Mouse (Mus musculus): ENCODE measurements at regions not wholly inside any gene's neighbourhood (a gene's known extent, or its start where the extent isn't known, plus 50 kb on each side); places are given as distances from the start of the nearest gene placed in this dataset.

DNA sequence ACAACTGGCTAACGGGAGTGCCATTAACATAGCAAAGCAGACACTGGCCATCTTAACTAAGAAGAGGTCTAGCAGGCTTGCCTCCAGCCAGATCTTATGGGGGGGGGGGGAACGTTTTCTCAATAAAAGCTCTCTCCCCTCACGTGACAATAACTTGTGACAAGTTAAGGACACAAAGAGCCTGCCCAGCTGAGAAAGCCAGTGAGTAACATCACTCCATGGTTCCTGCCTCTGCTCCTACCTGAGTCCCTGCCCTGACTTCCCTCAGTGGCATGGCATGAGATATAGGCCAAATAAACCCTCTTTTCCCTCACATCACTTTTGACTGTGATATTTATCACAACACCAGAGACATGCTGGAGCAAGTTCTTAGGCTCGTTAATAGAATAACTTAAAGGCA is 113.8 kb downstream of the Rchy1 start:
- Histone ChIP-seq H3K4me3 (ENCODE audit: insufficient read depth, low read depth, low read length) (no peak overlapping the region), H3K36me3 (ENCODE audit: control insufficient read depth, insufficient read depth, low read length) (no peaks in the 10 kb centered on the region), H3K9ac (ENCODE audit: low read depth, low read length) (no peak overlapping the region), H3K79me2 (ENCODE audit: control insufficient read depth, insufficient read depth, low read length) (no peaks in the 10 kb centered on the region), H3K27ac (replicated peaks; ENCODE audit: insufficient read depth, low read depth, low read length) (no peak overlapping the region), H3K27me3 (ENCODE audit: control insufficient read depth, insufficient read depth, low read length) (no peaks in the 10 kb centered on the region), H3K4me1 (ENCODE audit: control insufficient read depth, insufficient read depth, low read length) (no peaks in the 10 kb centered on the region)
- no peak for TF ChIP-seq CTCF (IDR thresholded peaks at IDR 0.05; ENCODE audit: low read depth, low read length)
- no peak for TF ChIP-seq POLR2A (IDR thresholded peaks at IDR 0.05; ENCODE audit: extremely low read depth, insufficient read depth, low read length)
- DNase-seq (ENCODE audit: extremely low read depth, low read depth, low spot score) = no peak
- WGBS = 66% methylated on average over 4 of the region's 4 CpGs

DNA sequence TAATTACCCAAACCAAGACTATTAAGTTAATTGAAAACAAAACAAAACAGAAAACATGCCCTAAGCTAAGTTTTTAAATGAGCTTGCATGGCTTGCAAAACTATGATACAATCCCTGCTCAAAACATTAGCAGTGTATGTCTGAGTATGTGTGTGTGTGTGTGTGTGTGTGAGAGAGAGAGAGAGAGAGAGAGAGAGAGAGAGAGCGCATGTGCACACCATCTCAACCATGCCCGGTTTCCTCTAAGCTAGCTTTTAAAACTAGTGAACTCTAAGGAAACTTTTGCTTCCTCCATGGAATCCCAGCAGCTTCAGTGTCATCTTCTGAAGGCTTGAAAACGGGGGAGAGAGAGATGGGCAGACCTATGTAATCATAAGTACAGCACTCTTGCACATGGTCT is 114.3 kb downstream of the Rchy1 start:
- TF ChIP-seq POLR2A (IDR thresholded peaks at IDR 0.05; ENCODE audit: extremely low read depth, insufficient read depth, low read length) (no peak), CTCF (IDR thresholded peaks at IDR 0.05; ENCODE audit: low read depth, low read length) (no peak)
- Histone ChIP-seq H3K27ac (replicated peaks; ENCODE audit: insufficient read depth, low read depth, low read length) (no peak overlapping the region), H3K79me2 (ENCODE audit: control insufficient read depth, insufficient read depth, low read length) (no peaks in the 10 kb centered on the region), H3K27me3 (ENCODE audit: control insufficient read depth, insufficient read depth, low read length) (no peaks in the 10 kb centered on the region), H3K36me3 (ENCODE audit: control insufficient read depth, insufficient read depth, low read length) (no peaks in the 10 kb centered on the region), H3K4me1 (ENCODE audit: control insufficient read depth, insufficient read depth, low read length) (no peaks in the 10 kb centered on the region), H3K4me3 (ENCODE audit: insufficient read depth, low read depth, low read length) (no peak overlapping the region), H3K9ac (ENCODE audit: low read depth, low read length) (no peak overlapping the region)
- no peak for DNase-seq (ENCODE audit: extremely low read depth, low read depth, low spot score)
- 86% methylated on average over 3 of the region's 3 CpGs for WGBS

DNA sequence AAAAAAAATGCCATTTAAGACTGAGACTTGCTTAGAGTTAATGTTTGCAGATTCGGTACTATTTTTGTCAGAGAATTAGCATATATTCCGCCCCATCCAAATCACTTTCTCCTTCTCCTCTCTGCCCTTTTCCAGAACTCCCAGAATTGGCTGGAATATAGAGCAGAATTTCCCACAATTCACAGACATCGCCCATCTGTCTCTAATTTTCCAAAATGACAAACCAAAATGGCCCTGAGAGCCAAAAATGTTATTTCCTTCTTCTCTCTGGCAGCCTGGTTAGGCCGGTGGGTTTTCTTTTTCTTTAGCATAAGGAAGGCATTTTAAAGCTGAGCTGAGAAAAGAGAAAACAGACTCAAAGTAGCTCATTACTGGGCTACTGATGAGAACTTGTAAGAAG is 119.8 kb downstream of the Rchy1 start:
- WGBS = 90% methylated on average over 4 of the region's 4 CpGs
- no peak overlapping the region for H3K27ac ChIP-seq (replicated peaks; ENCODE audit: insufficient read depth, low read depth, low read length)
- H3K4me3 ChIP-seq (ENCODE audit: insufficient read depth, low read depth, low read length) = no peak overlapping the region

DNA sequence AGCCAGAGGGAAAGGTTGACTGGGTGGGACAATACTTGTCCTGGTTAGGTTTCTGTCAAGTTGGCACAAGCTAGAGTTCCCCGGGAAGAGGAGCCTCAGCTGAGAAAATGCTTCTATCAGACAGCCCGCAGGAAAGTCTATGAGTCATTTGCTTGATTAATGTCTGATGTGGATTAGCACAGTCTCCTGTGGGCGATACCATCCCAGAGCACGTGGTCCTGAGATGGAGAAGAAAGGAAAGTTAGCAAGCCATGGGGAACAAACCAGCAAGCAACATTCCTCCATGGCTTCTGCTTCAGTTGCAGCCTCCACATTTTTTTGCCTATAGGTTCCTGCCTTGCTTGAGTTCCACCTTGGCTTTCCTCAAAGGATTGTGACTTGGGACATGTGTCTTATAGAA is 121.8 kb downstream of the Rchy1 start:
- H3K4me1 ChIP-seq (ENCODE audit: control insufficient read depth, insufficient read depth, low read length) = no peaks in the 10 kb centered on the region
- 79% methylated on average over 4 of the region's 4 CpGs for WGBS
- no peaks in the 10 kb centered on the region for H3K36me3 ChIP-seq (ENCODE audit: control insufficient read depth, insufficient read depth, low read length)
- no peak overlapping the region for H3K27ac ChIP-seq (replicated peaks; ENCODE audit: insufficient read depth, low read depth, low read length)
- TF ChIP-seq POLR2A (IDR thresholded peaks at IDR 0.05; ENCODE audit: extremely low read depth, insufficient read depth, low read length) = no peak
- TF ChIP-seq CTCF (IDR thresholded peaks at IDR 0.05; ENCODE audit: low read depth, low read length) = no peak
- no peak for DNase-seq (ENCODE audit: extremely low read depth, low read depth, low spot score)
- no peak overlapping the region for H3K9ac ChIP-seq (ENCODE audit: low read depth, low read length)
- H3K4me3 ChIP-seq (ENCODE audit: insufficient read depth, low read depth, low read length) = no peak overlapping the region
- H3K79me2 ChIP-seq (ENCODE audit: control insufficient read depth, insufficient read depth, low read length) = no peaks in the 10 kb centered on the region
- no peaks in the 10 kb centered on the region for H3K27me3 ChIP-seq (ENCODE audit: control insufficient read depth, insufficient read depth, low read length)

More for the DNA sequence above, 119.8 kb downstream of the Rchy1 start:
- Histone ChIP-seq H3K27me3 (ENCODE audit: control insufficient read depth, insufficient read depth, low read length) (no peaks in the 10 kb centered on the region), H3K36me3 (ENCODE audit: control insufficient read depth, insufficient read depth, low read length) (no peaks in the 10 kb centered on the region), H3K9ac (ENCODE audit: low read depth, low read length) (no peak overlapping the region), H3K4me1 (ENCODE audit: control insufficient read depth, insufficient read depth, low read length) (no peaks in the 10 kb centered on the region), H3K79me2 (ENCODE audit: control insufficient read depth, insufficient read depth, low read length) (no peaks in the 10 kb centered on the region)
- no peak for DNase-seq (ENCODE audit: extremely low read depth, low read depth, low spot score)
- TF ChIP-seq CTCF (IDR thresholded peaks at IDR 0.05; ENCODE audit: low read depth, low read length) = no peak
- TF ChIP-seq POLR2A (IDR thresholded peaks at IDR 0.05; ENCODE audit: extremely low read depth, insufficient read depth, low read length) = no peak

DNA sequence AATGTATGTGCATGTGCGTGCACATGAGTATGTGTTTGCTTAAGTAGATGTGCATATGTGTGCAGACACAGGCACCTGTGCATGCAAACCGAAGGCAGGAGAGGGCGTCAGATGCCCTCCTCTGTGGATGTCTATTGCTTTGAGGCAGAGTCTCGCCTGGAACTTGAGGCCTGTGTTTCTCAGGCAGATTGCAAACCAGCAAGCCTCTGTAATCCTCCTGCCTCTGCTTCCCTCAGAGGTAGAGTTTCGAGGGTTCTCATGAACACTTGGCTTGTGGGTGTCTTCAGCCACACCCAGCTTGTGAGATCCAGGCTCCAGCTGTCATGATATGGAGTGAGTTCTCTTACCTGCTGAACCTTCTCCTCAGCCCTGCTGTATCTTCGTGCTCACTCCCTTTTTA is 134.4 kb downstream of the Rchy1 start:
- Histone ChIP-seq H3K36me3 (ENCODE audit: control insufficient read depth, insufficient read depth, low read length) (no peaks in the 10 kb centered on the region), H3K79me2 (ENCODE audit: control insufficient read depth, insufficient read depth, low read length) (no peaks in the 10 kb centered on the region), H3K27ac (replicated peaks; ENCODE audit: insufficient read depth, low read depth, low read length) (no peak overlapping the region), H3K4me3 (ENCODE audit: insufficient read depth, low read depth, low read length) (no peak overlapping the region), H3K4me1 (ENCODE audit: control insufficient read depth, insufficient read depth, low read length) (no peaks in the 10 kb centered on the region), H3K9ac (ENCODE audit: low read depth, low read length) (no peak overlapping the region), H3K27me3 (ENCODE audit: control insufficient read depth, insufficient read depth, low read length) (no peaks in the 10 kb centered on the region)
- WGBS = 83% methylated on average over 6 of the region's 6 CpGs
- no peak for DNase-seq (ENCODE audit: extremely low read depth, low read depth, low spot score)
- no peak for TF ChIP-seq POLR2A (IDR thresholded peaks at IDR 0.05; ENCODE audit: extremely low read depth, insufficient read depth, low read length)
- TF ChIP-seq CTCF (IDR thresholded peaks at IDR 0.05; ENCODE audit: low read depth, low read length) = no peak

DNA sequence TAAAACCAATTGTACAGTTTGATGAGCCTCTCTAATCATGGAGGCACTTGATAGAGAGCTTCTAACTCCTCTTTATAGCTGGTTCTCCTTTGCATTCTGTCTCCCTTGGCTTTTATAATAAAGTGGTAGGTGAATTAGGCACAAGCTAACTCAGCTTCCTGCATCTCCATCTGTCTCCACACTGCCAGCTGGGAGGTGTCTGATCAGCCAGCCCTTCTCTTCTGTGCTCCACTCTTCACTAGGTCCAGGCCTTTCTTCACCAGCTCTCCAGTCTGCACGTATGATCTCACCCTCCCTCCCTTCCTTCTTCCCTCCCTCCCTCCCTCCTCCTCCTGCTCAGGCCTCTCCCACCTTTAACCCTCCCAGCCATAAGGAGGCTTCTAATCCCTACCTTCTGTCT is 136.2 kb downstream of the Rchy1 start:
- 81% methylated on average over 1 of the region's 1 CpGs for WGBS
- TF ChIP-seq POLR2A (IDR thresholded peaks at IDR 0.05; ENCODE audit: extremely low read depth, insufficient read depth, low read length) (no peak), CTCF (IDR thresholded peaks at IDR 0.05; ENCODE audit: low read depth, low read length) (no peak)
- DNase-seq (ENCODE audit: extremely low read depth, low read depth, low spot score) = no peak
- Histone ChIP-seq H3K27ac (replicated peaks; ENCODE audit: insufficient read depth, low read depth, low read length) (no peak overlapping the region), H3K27me3 (ENCODE audit: control insufficient read depth, insufficient read depth, low read length) (no peaks in the 10 kb centered on the region), H3K4me3 (ENCODE audit: insufficient read depth, low read depth, low read length) (no peak overlapping the region), H3K4me1 (ENCODE audit: control insufficient read depth, insufficient read depth, low read length) (no peaks in the 10 kb centered on the region), H3K36me3 (ENCODE audit: control insufficient read depth, insufficient read depth, low read length) (no peaks in the 10 kb centered on the region), H3K9ac (ENCODE audit: low read depth, low read length) (no peak overlapping the region), H3K79me2 (ENCODE audit: control insufficient read depth, insufficient read depth, low read length) (no peaks in the 10 kb centered on the region)

All from liver, adult 2 months (tissue).